Mouse (Mus musculus) lung, embryonic 14.5 days (tissue): Measurements from ENCODE around the gene Unc5c. TPM values are rescaled to one million over a fixed set of nuclear protein-coding genes. Genes with fewer than 3 reads are reported as not detected.
A peak's percentile ranks its signal among the peaks of the same experiment; 100 is the strongest.

Experiments
- ATAC-seq: fragments of 200-750 bp; cut with Nextera tagmentation; 2 replicates; pipeline ENCODE4 v1.8.0; 2017; ENCODE audit warnings: mild to moderate bottlenecking, moderate TSS enrichment, moderate library complexity; ENCODE audit not compliant: insufficient read depth
- DNase-seq: peaks from one replicate; pipeline ENCODE4 v3.0.0-alpha.2; 2015
- H3K27ac ChIP-seq: fragments of 300-500 bp; sonication (generic); 2 replicates; pipeline ENCODE4 v1.5.1; 2014; ENCODE audit warnings: low read depth, mild to moderate bottlenecking, moderate library complexity
- H3K27me3 ChIP-seq: fragments of 300-500 bp; sonication (generic); 2 replicates; pipeline ENCODE4 v1.6.1; 2014; ENCODE audit warnings: low read length, control low read depth; ENCODE audit not compliant: insufficient read depth
- H3K36me3 ChIP-seq: fragments of 300-500 bp; sonication (generic); 2 replicates; pipeline ENCODE4 v1.6.1; 2014; ENCODE audit warnings: control low read depth; ENCODE audit not compliant: insufficient read depth
- H3K4me1 ChIP-seq: fragments of 300-500 bp; sonication (generic); 2 replicates; pipeline ENCODE4 v1.6.1; 2014; ENCODE audit warnings: antibody characterized with exemption, control low read depth; ENCODE audit not compliant: insufficient read depth
- H3K4me2 ChIP-seq: fragments of 300-500 bp; sonication (generic); 2 replicates; pipeline ENCODE4 v1.6.1; 2014; ENCODE audit warnings: mild to moderate bottlenecking
- H3K4me3 ChIP-seq: fragments of 300-500 bp; sonication (generic); 2 replicates; pipeline ENCODE4 v1.5.1; 2014; ENCODE audit warnings: low read depth, low read length
- H3K9ac ChIP-seq: fragments of 300-500 bp; sonication (generic); 2 replicates; pipeline ENCODE4 v1.6.1; 2014
- H3K9me3 ChIP-seq: fragments of 300-500 bp; sonication (generic); 2 replicates; pipeline ENCODE4 v1.6.1; 2016; ENCODE audit warnings: low read depth, low read length, control low read depth
- CTCF ChIP-seq: IDR thresholded peaks from 2 replicates; pipeline ENCODE4 v1.5.1; 2016; ENCODE audit warnings: antibody characterized with exemption, low read depth
- WGBS: fragments of 180-500 bp; shearing (Covaris S2); extraction: QIAGEN DNeasy Blood & Tissue Kit; methylation state at CpG from one replicate; pipeline ENCODE4 v1.1.7; 2014; 5-methylcytosine and 5-hydroxymethylcytosine counted together
- polyA plus RNA-seq: library from polyadenylated mRNA; unstranded; fragments of >200 nt; fragmentation: Nextera tagmentation; extraction: Ambion mirVana; gene quantifications from 2 replicates; pipeline ENCODE4 v1.2.1, GENCODE M21; 2014

Unc5c gene
- polyA plus RNA-seq, 1 experiment from 2014 or later: 32.3 TPM

DNA sequence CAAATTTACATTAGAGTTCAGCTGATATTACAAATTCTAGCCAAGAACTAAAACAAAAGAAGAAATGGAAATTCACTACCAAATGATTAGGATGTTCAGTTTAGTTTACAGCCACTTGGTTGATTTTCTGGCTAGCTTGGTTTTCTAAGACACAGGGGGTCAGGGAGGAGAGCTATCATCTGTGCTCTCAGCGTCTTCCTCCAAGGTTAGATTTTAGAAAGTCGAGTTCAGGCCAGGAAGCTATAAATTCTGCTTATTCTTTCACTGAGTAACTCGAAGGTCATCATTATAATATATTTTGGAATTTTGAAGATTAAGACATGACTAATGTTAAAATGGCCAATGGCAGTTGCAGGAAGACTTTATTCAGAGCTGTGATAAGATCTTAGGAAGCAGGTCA lies 131.4 kb downstream of the Unc5c start:
- H3K9ac ChIP-seq: no peak overlapping the region
- no peaks in the 10 kb centered on the region for H3K36me3 ChIP-seq
- DNase-seq: no peak
- no peak overlapping the region for H3K4me3 ChIP-seq
- no peaks in the 10 kb centered on the region for H3K27me3 ChIP-seq
- no peaks in the 10 kb centered on the region for H3K4me1 ChIP-seq
- H3K9me3 ChIP-seq: no peaks in the 10 kb centered on the region
- no peak for TF ChIP-seq CTCF
- WGBS: 56% methylated on average over 3 of the region's 3 CpGs
- ATAC-seq: no peak
- H3K4me2 ChIP-seq: no peak overlapping the region
- H3K27ac ChIP-seq: no peak overlapping the region

DNA sequence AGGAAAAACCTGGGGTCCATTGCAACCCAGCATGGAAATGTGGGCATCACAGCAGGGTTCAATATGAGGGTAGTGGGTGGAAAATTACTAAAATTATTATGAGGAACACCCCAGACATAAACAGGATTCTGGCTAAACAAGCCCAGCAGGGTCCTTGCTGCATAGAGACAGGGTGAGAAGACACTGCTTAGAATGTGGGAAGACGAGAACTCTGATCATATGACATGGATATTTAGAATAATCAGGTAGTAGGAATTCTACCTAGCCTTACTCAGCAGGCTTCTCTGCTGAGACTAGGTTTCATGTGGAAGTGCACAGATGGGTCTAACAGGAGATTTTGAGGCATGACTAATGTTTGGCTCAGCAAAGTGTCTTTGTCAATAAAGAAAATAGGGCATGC lies 131.9 kb downstream of the Unc5c start:
- TF ChIP-seq CTCF: no peak
- WGBS: 86% methylated on average over 1 of the region's 1 CpGs
- Histone ChIP-seq H3K27me3 (no peaks in the 10 kb centered on the region), H3K4me2 (no peak overlapping the region), H3K36me3 (no peaks in the 10 kb centered on the region), H3K27ac (no peak overlapping the region), H3K9ac (no peak overlapping the region), H3K9me3 (no peaks in the 10 kb centered on the region), H3K4me1 (no peaks in the 10 kb centered on the region), H3K4me3 (no peak overlapping the region)
- ATAC-seq (no peak), DNase-seq (no peak)

DNA sequence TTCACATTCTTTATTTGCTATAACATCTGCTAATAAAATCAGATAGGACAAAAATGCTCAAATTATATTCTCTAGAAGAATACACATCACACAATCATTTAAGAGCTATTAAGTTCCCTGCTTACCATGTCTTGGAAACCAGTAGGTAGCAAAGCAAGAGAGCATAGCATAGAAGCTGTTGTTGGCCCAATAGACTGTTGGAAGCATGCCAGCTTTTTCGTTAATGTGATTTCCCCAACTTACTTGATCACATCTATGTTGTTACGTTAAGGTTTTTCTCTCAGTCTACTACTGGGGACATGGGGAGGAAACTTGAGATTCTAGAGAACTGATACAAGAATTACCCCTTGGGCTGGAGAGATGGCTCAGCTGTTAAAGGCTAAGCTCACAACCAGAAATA lies 133.0 kb downstream of the Unc5c start:
- ATAC-seq (no peak), DNase-seq (peak; percentile 53)
- no peak for TF ChIP-seq CTCF
- no peaks in the 10 kb centered on the region for H3K4me1 ChIP-seq
- no peaks in the 10 kb centered on the region for H3K36me3 ChIP-seq
- H3K27me3 ChIP-seq: no peaks in the 10 kb centered on the region
- H3K27ac ChIP-seq: no peak overlapping the region
- no peak overlapping the region for H3K4me2 ChIP-seq
- H3K4me3 ChIP-seq: no peak overlapping the region
- WGBS: 50% methylated on average over 2 of the region's 2 CpGs
- H3K9ac ChIP-seq: no peak overlapping the region
- no peaks in the 10 kb centered on the region for H3K9me3 ChIP-seq

DNA sequence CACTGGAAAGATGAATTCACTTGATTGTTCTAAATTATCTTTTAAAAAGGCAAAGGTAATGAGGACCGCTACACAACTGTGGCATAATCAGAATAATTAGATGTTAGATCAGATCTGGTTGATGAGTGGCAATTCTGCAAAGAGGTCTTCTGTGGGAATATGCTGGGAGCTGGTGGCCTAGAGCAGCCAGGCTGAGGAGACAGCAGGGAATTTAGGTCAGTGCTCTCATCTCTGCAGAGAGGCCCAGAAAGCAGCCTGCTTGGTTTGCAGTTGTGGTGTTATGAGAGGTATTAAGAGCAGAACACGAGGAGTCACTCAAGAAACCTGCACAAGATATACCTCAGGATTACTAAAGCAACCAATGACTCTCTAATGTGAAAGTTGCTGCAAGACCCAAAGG lies 133.9 kb downstream of the Unc5c start:
- no peak overlapping the region for H3K4me2 ChIP-seq
- ATAC-seq: no peak

DNA sequence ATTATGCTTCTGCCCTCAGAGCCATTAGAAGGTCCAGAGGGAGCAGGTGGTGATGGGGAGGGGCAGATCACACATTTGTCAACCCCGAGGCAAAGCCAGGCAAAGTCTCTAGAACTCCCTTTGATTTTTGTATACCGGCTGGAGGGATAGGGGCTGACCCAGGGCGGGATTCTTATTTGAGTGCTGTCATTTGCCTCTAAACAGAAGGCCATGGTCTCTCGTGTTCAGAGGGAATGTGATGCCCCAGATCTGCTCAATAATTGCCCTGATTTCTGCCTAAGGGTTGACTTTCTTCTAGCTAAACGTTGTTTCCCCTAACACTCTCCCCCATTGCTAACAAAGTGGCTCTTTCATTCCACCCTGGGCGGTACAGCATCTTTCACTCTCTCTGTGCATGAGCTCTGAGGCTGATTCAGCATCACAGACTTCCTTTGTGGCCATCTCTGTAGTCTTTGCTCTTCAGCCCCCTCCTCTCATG lies 136.1 kb downstream of the Unc5c start:
- DNase-seq (no peak), ATAC-seq (no peak)
- H3K36me3 ChIP-seq: no peaks in the 10 kb centered on the region
- no peak for TF ChIP-seq CTCF
- no peak overlapping the region for H3K4me2 ChIP-seq
- H3K27me3 ChIP-seq: no peaks in the 10 kb centered on the region
- H3K27ac ChIP-seq: no peak overlapping the region
- no peak overlapping the region for H3K9ac ChIP-seq
- H3K9me3 ChIP-seq: no peaks in the 10 kb centered on the region
- no peak overlapping the region for H3K4me3 ChIP-seq
- no peaks in the 10 kb centered on the region for H3K4me1 ChIP-seq
- WGBS: 27% methylated on average over 6 of the region's 6 CpGs

More for the DNA sequence above, 133.9 kb downstream of the Unc5c start:
- no peaks in the 10 kb centered on the region for H3K27me3 ChIP-seq
- no peak overlapping the region for H3K9ac ChIP-seq
- no peaks in the 10 kb centered on the region for H3K4me1 ChIP-seq
- 82% methylated on average over 2 of the region's 2 CpGs for WGBS
- no peak overlapping the region for H3K4me3 ChIP-seq
- DNase-seq: no peak
- no peaks in the 10 kb centered on the region for H3K36me3 ChIP-seq
- no peak overlapping the region for H3K27ac ChIP-seq
- TF ChIP-seq CTCF: no peak
- no peaks in the 10 kb centered on the region for H3K9me3 ChIP-seq

DNA sequence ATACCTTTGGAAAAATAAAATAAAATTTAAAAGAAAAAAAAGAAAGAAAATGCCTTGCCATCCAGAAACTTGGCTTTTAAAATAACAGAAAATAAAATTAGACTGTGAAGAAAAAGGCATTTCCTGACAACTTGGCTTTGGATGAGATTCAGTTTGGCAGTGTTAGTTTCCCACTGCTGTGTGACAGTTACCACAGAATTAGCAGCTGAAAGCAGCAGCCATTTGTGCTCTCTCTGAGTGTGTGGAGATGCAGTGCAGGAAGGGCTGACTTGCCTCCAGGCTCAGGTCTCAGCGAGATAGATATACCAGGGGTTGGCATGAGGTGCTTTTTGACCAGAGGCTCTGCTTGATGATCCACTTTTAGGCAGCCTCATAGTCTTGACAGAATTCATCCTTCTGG lies 151.7 kb downstream of the Unc5c start:
- H3K9ac ChIP-seq: no peak overlapping the region
- H3K4me2 ChIP-seq: no peak overlapping the region
- no peaks in the 10 kb centered on the region for H3K27me3 ChIP-seq
- H3K4me1 ChIP-seq: no peaks in the 10 kb centered on the region
- ATAC-seq: no peak
- no peaks in the 10 kb centered on the region for H3K36me3 ChIP-seq
- DNase-seq: no peak
- no peak for TF ChIP-seq CTCF
- 63% methylated on average over 1 of the region's 1 CpGs for WGBS
- H3K9me3 ChIP-seq: no peaks in the 10 kb centered on the region
- H3K27ac ChIP-seq: no peak overlapping the region
- H3K4me3 ChIP-seq: no peak overlapping the region

DNA sequence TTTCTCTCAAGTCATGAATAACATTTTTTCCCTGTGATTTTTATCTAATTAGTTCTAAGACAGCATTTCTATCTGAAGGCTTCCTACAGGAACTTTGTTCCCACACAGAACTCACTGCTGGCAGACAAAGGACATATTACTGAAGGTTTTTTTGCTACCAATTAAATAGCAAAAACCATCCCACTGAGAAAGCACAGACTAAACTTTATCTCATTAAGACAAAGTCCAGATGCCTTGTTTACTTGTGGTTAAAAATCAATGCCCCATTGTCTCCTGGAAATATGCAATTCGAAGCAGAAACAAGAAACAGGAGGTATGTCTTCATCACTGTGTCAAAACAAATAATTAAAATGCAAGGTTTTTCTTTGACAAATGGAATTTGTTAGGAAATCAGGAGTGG lies 153.7 kb downstream of the Unc5c start:
- no peak for TF ChIP-seq CTCF
- H3K4me2 ChIP-seq: no peak overlapping the region
- H3K9ac ChIP-seq: no peak overlapping the region
- H3K4me1 ChIP-seq: no peaks in the 10 kb centered on the region
- DNase-seq: no peak
- H3K4me3 ChIP-seq: no peak overlapping the region
- no peak overlapping the region for H3K27ac ChIP-seq
- WGBS: 63% methylated on average over 1 of the region's 1 CpGs
- H3K27me3 ChIP-seq: no peaks in the 10 kb centered on the region
- no peaks in the 10 kb centered on the region for H3K9me3 ChIP-seq
- no peaks in the 10 kb centered on the region for H3K36me3 ChIP-seq
- no peak for ATAC-seq

DNA sequence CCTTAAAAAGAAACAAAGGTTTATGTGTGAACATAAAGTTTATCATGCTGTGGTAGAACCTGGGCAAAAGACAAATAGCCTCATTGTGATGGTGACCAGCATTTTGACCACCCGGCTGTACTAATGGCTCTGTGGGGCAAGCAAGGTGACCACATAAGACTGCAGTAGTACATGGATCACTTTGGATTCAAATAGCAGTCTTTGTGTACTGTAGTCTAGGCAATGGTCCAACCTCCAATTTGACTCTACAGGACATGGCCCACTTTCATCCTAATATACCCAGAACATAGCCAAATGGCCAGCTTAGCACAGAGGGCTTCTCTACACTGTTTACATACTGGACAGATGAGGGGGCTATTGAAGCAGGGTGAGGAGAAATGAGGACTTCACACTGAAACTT lies 156.5 kb downstream of the Unc5c start:
- H3K4me1 ChIP-seq: no peaks in the 10 kb centered on the region
- no peaks in the 10 kb centered on the region for H3K36me3 ChIP-seq
- ATAC-seq (no peak), DNase-seq (no peak)
- H3K9ac ChIP-seq: no peak overlapping the region
- no peak for TF ChIP-seq CTCF
- H3K4me3 ChIP-seq: no peak overlapping the region
- H3K27me3 ChIP-seq: no peaks in the 10 kb centered on the region
- no peak overlapping the region for H3K27ac ChIP-seq
- WGBS: 86% methylated on average over 1 of the region's 1 CpGs
- H3K9me3 ChIP-seq: no peaks in the 10 kb centered on the region
- no peak overlapping the region for H3K4me2 ChIP-seq
